Mouse (Mus musculus): ENCODE results near the gene Chp1. TPM values are rescaled to one million over a fixed set of nuclear protein-coding genes. Genes with fewer than 3 reads are reported as not detected.
A peak's percentile ranks its signal among the peaks of the same experiment; 100 is the strongest.

Gene Chp1
- total and polyA plus RNA-seq, 2 experiments from 2014 or later: 51.5 to 69.4 TPM

DNA sequence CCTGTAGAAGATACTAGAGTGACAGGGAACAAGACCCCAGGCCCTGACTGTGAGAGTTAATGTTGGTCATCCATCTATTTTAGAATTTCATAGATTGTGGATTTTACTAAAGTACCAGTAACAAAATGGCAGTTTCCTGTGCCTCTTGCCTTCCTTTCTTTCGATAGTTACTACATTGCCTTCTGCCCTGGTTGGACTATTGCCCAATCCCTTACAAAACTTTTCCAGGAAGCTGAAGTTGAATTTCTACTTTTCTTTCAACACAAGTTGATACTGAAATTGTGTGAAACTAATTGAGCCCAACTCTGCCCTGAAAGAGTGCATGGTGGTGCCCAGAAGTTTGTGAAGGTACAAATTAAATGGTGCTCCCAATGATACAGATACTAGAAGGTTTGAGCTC lies 25.0 kb downstream of the Chp1 start:
- H3K4me3 ChIP-seq (ENCODE audit: low read depth, low read length): no peak overlapping the region
- no peaks in the 10 kb centered on the region for H3K9me3 ChIP-seq (ENCODE audit: low read length)
- H3K4me2 ChIP-seq (ENCODE audit: low read depth, low read length, poor library complexity, severe bottlenecking): no peak overlapping the region
- ATAC-seq (ENCODE audit: low FRiP score): no peak
- WGBS: 89% methylated on average over 1 of the region's 1 CpGs
- no peaks in the 10 kb centered on the region for H3K27me3 ChIP-seq (ENCODE audit: insufficient read depth, low read length)
- no peak overlapping the region for H3K9ac ChIP-seq (replicated peaks; ENCODE audit: low read length, poor library complexity, severe bottlenecking)
- H3K4me1 ChIP-seq (ENCODE audit: insufficient read depth, low read length): no peaks in the 10 kb centered on the region
- H3K27ac ChIP-seq (ENCODE audit: low read depth, low read length): no peak overlapping the region
- TF ChIP-seq CTCF (IDR thresholded peaks at IDR 0.05): no peak
- H3K36me3 ChIP-seq (ENCODE audit: insufficient read depth, low read length): peaks cover 8% of the 10 kb centered on the region; the same call in 1 of the 2 replicates
- no peak for DNase-seq (ENCODE audit: low spot score)

DNA sequence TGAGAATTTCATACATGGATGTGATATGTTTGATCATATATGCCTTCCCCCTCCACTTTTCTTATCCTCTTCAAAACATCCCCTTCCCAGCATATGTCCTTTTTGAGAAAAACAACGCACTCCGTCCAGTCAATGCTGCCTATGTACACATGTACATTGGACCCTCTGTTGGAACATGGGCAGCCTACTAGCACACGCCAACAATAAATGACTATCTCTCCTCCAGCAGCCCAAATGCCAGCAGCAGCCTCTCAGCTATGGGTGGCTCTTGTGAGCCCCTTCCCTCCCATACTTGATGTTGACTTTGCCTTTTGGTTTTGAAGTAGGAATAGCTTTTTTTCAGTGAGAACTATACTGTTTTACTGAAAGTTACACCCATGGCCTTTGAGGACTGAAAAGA lies 34.1 kb downstream of the Chp1 start:
- no peak for ATAC-seq (ENCODE audit: low FRiP score)
- Histone ChIP-seq H3K4me3 (ENCODE audit: low read depth, low read length) (no peak overlapping the region), H3K4me2 (ENCODE audit: low read depth, low read length, poor library complexity, severe bottlenecking) (no peak overlapping the region), H3K4me1 (ENCODE audit: insufficient read depth, low read length) (no peaks in the 10 kb centered on the region), H3K27me3 (ENCODE audit: insufficient read depth, low read length) (no peaks in the 10 kb centered on the region), H3K9ac (replicated peaks; ENCODE audit: low read length, poor library complexity, severe bottlenecking) (no peak overlapping the region), H3K27ac (ENCODE audit: low read depth, low read length) (no peak overlapping the region), H3K9me3 (ENCODE audit: low read length) (no peaks in the 10 kb centered on the region), H3K36me3 (ENCODE audit: insufficient read depth, low read length) (0 out of 2 replicates have a peak, but pooled peaks cover 15% of the 10 kb centered on the region)
- 97% methylated on average over 3 of the region's 3 CpGs for WGBS
- DNase-seq (ENCODE audit: low spot score): no peak
- no peak for TF ChIP-seq CTCF (IDR thresholded peaks at IDR 0.05)

DNA sequence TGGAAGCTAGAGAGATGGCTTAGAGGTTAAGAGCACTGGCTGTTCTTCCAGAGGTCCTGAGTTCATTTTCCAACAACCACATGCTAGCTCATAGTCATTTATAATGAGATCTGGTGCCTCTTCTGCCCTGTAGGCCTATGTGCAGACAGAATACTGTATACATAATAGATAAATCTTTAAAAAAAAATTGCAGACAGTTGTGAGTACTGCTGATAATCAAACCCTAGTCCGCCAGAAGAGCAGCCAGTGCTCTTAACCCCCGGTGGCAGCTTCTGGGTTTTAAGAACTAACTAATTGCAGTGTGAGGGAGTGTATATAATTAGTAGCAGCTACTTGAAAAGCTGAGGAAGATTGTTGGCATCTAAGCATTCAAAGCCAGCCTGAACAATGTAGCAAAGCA lies 35.9 kb downstream of the Chp1 start:
- H3K4me3 ChIP-seq (ENCODE audit: low read depth, low read length): no peak overlapping the region
- no peak overlapping the region for H3K4me2 ChIP-seq (ENCODE audit: low read depth, low read length, poor library complexity, severe bottlenecking)
- no peak for DNase-seq (ENCODE audit: low spot score)
- no peak for TF ChIP-seq CTCF (IDR thresholded peaks at IDR 0.05)
- 0 out of 2 replicates have a peak, but pooled peaks cover 15% of the 10 kb centered on the region for H3K36me3 ChIP-seq (ENCODE audit: insufficient read depth, low read length)
- H3K27ac ChIP-seq (ENCODE audit: low read depth, low read length): no peak overlapping the region
- no peaks in the 10 kb centered on the region for H3K27me3 ChIP-seq (ENCODE audit: insufficient read depth, low read length)
- H3K9ac ChIP-seq (replicated peaks; ENCODE audit: low read length, poor library complexity, severe bottlenecking): no peak overlapping the region
- no peak for ATAC-seq (ENCODE audit: low FRiP score)
- H3K9me3 ChIP-seq (ENCODE audit: low read length): no peaks in the 10 kb centered on the region
- 71% methylated on average over 2 of the region's 2 CpGs for WGBS
- no peaks in the 10 kb centered on the region for H3K4me1 ChIP-seq (ENCODE audit: insufficient read depth, low read length)

DNA sequence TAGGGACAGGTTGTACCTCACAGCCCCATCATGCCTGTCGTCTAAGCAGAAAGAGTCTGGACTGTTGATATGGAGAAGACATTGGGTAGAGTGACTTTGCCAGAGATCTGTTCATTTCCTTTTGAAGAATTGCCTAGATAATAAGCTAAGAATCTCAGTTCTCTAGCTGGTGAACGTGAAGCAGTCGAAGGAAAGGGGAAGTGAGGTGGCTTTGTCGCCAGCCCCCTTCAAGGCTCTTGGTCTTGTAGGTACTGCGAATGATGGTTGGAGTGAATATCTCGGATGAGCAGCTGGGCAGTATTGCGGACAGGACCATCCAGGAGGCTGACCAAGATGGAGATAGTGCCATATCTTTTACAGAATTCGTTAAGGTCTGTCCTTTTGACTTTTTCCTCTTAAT lies 36.8 kb downstream of the Chp1 start:
- WGBS: 92% methylated on average over 8 of the region's 8 CpGs
- Histone ChIP-seq H3K27ac (ENCODE audit: low read depth, low read length) (no peak overlapping the region), H3K4me3 (ENCODE audit: low read depth, low read length) (no peak overlapping the region), H3K36me3 (ENCODE audit: insufficient read depth, low read length) (0 out of 2 replicates have a peak, but pooled peaks cover 13% of the 10 kb centered on the region), H3K4me2 (ENCODE audit: low read depth, low read length, poor library complexity, severe bottlenecking) (no peak overlapping the region), H3K4me1 (ENCODE audit: insufficient read depth, low read length) (no peaks in the 10 kb centered on the region), H3K9me3 (ENCODE audit: low read length) (no peaks in the 10 kb centered on the region), H3K27me3 (ENCODE audit: insufficient read depth, low read length) (no peaks in the 10 kb centered on the region), H3K9ac (replicated peaks; ENCODE audit: low read length, poor library complexity, severe bottlenecking) (no peak overlapping the region)
- no peak for TF ChIP-seq CTCF (IDR thresholded peaks at IDR 0.05)
- DNase-seq (ENCODE audit: low spot score) (no peak), ATAC-seq (ENCODE audit: low FRiP score) (no peak)

DNA sequence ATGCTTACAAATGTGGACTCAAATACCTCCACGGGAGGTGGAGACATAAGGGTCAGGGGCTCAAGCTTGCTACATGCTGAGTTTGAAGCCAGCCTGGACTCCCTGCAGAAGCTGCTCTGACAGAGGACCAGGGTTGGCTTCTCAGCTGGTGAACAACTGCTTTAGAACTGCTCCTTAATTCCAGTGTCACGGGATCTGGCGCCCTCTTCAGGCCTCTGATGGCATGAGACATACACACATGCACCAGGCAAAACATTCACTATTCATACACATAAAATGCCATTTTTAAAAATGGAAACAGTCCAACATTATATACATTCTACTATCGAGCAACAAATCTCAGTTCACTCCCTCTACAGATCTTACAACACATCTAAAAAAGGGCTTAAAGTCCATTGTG lies 39.9 kb downstream of the Chp1 start:
- no peaks in the 10 kb centered on the region for H3K27me3 ChIP-seq (ENCODE audit: insufficient read depth, low read length)
- DNase-seq (ENCODE audit: low spot score) (peak; percentile 54), ATAC-seq (ENCODE audit: low FRiP score) (no peak)
- no peaks in the 10 kb centered on the region for H3K9me3 ChIP-seq (ENCODE audit: low read length)
- WGBS: 12% methylated on average over 4 of the region's 4 CpGs
- no peak overlapping the region for H3K4me3 ChIP-seq (ENCODE audit: low read depth, low read length)
- no peak overlapping the region for H3K27ac ChIP-seq (ENCODE audit: low read depth, low read length)
- peak; percentile 73 for TF ChIP-seq CTCF (IDR thresholded peaks at IDR 0.05)
- no peak overlapping the region for H3K9ac ChIP-seq (replicated peaks; ENCODE audit: low read length, poor library complexity, severe bottlenecking)
- 0 out of 2 replicates have a peak, but pooled peaks cover 6% of the 10 kb centered on the region for H3K36me3 ChIP-seq (ENCODE audit: insufficient read depth, low read length)
- H3K4me1 ChIP-seq (ENCODE audit: insufficient read depth, low read length): no peaks in the 10 kb centered on the region
- no peak overlapping the region for H3K4me2 ChIP-seq (ENCODE audit: low read depth, low read length, poor library complexity, severe bottlenecking)

DNA sequence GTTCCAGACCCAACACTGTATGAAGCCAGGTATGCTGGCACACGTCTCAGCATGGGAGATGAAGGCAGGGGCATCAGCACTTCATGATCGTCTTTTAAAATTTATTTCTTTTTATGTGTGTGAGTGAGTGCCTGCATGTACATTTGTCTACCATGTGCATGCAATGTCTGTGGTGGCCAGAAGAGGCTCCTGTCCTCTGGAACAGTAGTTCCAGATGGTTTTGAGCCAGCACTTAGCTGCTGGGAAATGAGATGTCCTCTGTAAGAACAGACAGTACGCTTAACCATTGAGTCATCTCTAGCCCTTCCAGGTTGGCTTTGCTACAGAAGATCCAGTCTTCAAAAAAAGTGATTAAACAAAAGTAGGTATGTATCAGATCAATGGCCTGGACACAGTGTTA lies 43.8 kb downstream of the Chp1 start:
- peak; percentile 37 for TF ChIP-seq CTCF (IDR thresholded peaks at IDR 0.05)
- no peak for DNase-seq (ENCODE audit: low spot score)

More for the DNA sequence above, 43.8 kb downstream of the Chp1 start:
- no peak overlapping the region for H3K4me2 ChIP-seq (ENCODE audit: low read depth, low read length, poor library complexity, severe bottlenecking)
- no peaks in the 10 kb centered on the region for H3K27me3 ChIP-seq (ENCODE audit: insufficient read depth, low read length)
- 0 out of 2 replicates have a peak, but pooled peaks cover 3% of the 10 kb centered on the region for H3K36me3 ChIP-seq (ENCODE audit: insufficient read depth, low read length)
- no peaks in the 10 kb centered on the region for H3K4me1 ChIP-seq (ENCODE audit: insufficient read depth, low read length)
- 97% methylated on average over 3 of the region's 3 CpGs for WGBS
- ATAC-seq (ENCODE audit: low FRiP score): no peak
- no peak overlapping the region for H3K27ac ChIP-seq (ENCODE audit: low read depth, low read length)
- H3K4me3 ChIP-seq (ENCODE audit: low read depth, low read length): no peak overlapping the region
- H3K9ac ChIP-seq (replicated peaks; ENCODE audit: low read length, poor library complexity, severe bottlenecking): no peak overlapping the region
- no peaks in the 10 kb centered on the region for H3K9me3 ChIP-seq (ENCODE audit: low read length)

Measured in midbrain, postnatal 0 days (tissue).